Comparison of ENCODE assay signal across 28 mouse cellular contexts in genomic region chr6:21879496-21879895, GRCm38 (mm10). TPM values are rescaled to one million over a fixed set of nuclear protein-coding genes. Genes with fewer than 3 reads are reported as not detected.
DNase-seq lines count a peak whose midpoint lies in the region; ATAC-seq and TF ChIP-seq lines count a peak whose summit lies in the region.
"Had no signal": no experiment of that assay in that cellular context is flagged by ENCODE, and none has a peak within 500 bp of the region (broad histone marks: within the 10 kb centered on the region; RNA-seq: fewer than 3 reads in every experiment).

No protein-coding gene starts in this region.

- 23% methylated on average over 6 of the region's 6 CpGs for WGBS in liver, adult 2 months
- WGBS in intestine, postnatal 0 days = 36% methylated on average over 6 of the region's 6 CpGs
- WGBS in liver, embryonic 15.5 days (ENCODE audit: insufficient replicate concordance) = 63% methylated on average over 6 of the region's 6 CpGs

- ATAC-seq in intestine, postnatal 0 days = no peak
- ATAC-seq in liver, embryonic 15.5 days (ENCODE audit: insufficient read depth) = no peak
- ATAC-seq in megakaryocyte progenitor cell, adult 5-6 weeks (replicated peaks; ENCODE audit: poor library complexity) = no peak
- ATAC-seq: activated CD4-positive, CD25-positive, alpha-beta regulatory T cell, adult 4 months; forebrain, embryonic 15.5 days; inflammation-experienced regulatory T-cells, adult 6 months; lung, postnatal 0 days had no signal

- no peaks in the 10 kb centered on the region for H3K36me3 ChIP-seq in liver, adult 2 months (ENCODE audit: control insufficient read depth, insufficient read depth, low read length)
- no peaks in the 10 kb centered on the region for H3K36me3 ChIP-seq in intestine, postnatal 0 days (ENCODE audit: control insufficient read depth, insufficient read depth)
- H3K36me3 ChIP-seq in liver, embryonic 15.5 days (replicated peaks) = no peaks in the 10 kb centered on the region
- H3K36me3 ChIP-seq: embryonic facial prominence, embryonic 12.5 days; forebrain, embryonic 15.5 days; hindbrain, embryonic 10.5 days; hindbrain, embryonic 15.5 days had no signal

- no peaks in the 10 kb centered on the region for H3K79me2 ChIP-seq in liver, adult 2 months (ENCODE audit: control insufficient read depth, insufficient read depth, low read length)

- no peaks in the 10 kb centered on the region for H3K9me3 ChIP-seq in intestine, postnatal 0 days (ENCODE audit: control insufficient read depth)
- H3K9me3 ChIP-seq in liver, embryonic 15.5 days (replicated peaks) = no peaks in the 10 kb centered on the region
- H3K9me3 ChIP-seq: embryonic facial prominence, embryonic 12.5 days; forebrain, embryonic 15.5 days; hindbrain, embryonic 10.5 days; hindbrain, embryonic 15.5 days had no signal

- H3K9ac ChIP-seq in liver, adult 2 months (ENCODE audit: low read depth, low read length) = no peak overlapping the region
- no peak overlapping the region for H3K9ac ChIP-seq in intestine, postnatal 0 days (ENCODE audit: low read depth, low read length)
- no peak overlapping the region for H3K9ac ChIP-seq in liver, embryonic 15.5 days
- H3K9ac ChIP-seq: embryonic facial prominence, embryonic 12.5 days; forebrain, embryonic 15.5 days; hindbrain, embryonic 15.5 days had no signal

- no peak for TF ChIP-seq POLR2A in liver, adult 2 months (IDR thresholded peaks at IDR 0.05; ENCODE audit: extremely low read depth, insufficient read depth, low read length)

- 0 out of 2 replicates have a peak overlapping the region, but pooled peaks have one; percentile 9 for H3K4me2 ChIP-seq in intestine, postnatal 0 days (replicated peaks; ENCODE audit: low read depth)
- peak overlapping the region; percentile 7; the same call in 1 of the 2 replicates for H3K4me2 ChIP-seq in liver, embryonic 15.5 days
- H3K4me2 ChIP-seq: embryonic facial prominence, embryonic 12.5 days; forebrain, embryonic 15.5 days; hindbrain, embryonic 15.5 days had no signal

- H3K4me1 ChIP-seq in liver, adult 2 months (ENCODE audit: control insufficient read depth, insufficient read depth, low read length) = peaks cover 1% of the 10 kb centered on the region; the same call in 1 of the 2 replicates
- no peaks in the 10 kb centered on the region for H3K4me1 ChIP-seq in intestine, postnatal 0 days (replicated peaks; ENCODE audit: control insufficient read depth, insufficient read depth, low read length)
- no peaks in the 10 kb centered on the region for H3K4me1 ChIP-seq in liver, embryonic 15.5 days (replicated peaks)
- H3K4me1 ChIP-seq: embryonic facial prominence, embryonic 12.5 days; forebrain, embryonic 15.5 days; hindbrain, embryonic 10.5 days; hindbrain, embryonic 15.5 days had no signal

- H3K27ac ChIP-seq in liver, adult 2 months (replicated peaks; ENCODE audit: insufficient read depth, low read depth, low read length) = no peak overlapping the region
- no peak overlapping the region for H3K27ac ChIP-seq in intestine, postnatal 0 days (ENCODE audit: low read depth, low read length)
- no peak overlapping the region for H3K27ac ChIP-seq in liver, embryonic 15.5 days (replicated peaks)
- no peak overlapping the region for H3K27ac ChIP-seq in layer of hippocampus, adult 2 months
- H3K27ac ChIP-seq: embryonic facial prominence, embryonic 12.5 days; forebrain, embryonic 15.5 days; hindbrain, embryonic 10.5 days; hindbrain, embryonic 15.5 days had no signal

- no peak overlapping the region for H3K4me3 ChIP-seq in liver, adult 2 months (ENCODE audit: insufficient read depth, low read depth, low read length)
- H3K4me3 ChIP-seq in intestine, postnatal 0 days (ENCODE audit: low read depth, low read length) = no peak overlapping the region
- no peak overlapping the region for H3K4me3 ChIP-seq in liver, embryonic 15.5 days (replicated peaks)
- H3K4me3 ChIP-seq in layer of hippocampus, adult 2 months = no peak overlapping the region
- H3K4me3 ChIP-seq: embryonic facial prominence, embryonic 12.5 days; forebrain, embryonic 15.5 days; hindbrain, embryonic 10.5 days; hindbrain, embryonic 15.5 days had no signal

- TF ChIP-seq CTCF in liver, adult 2 months (IDR thresholded peaks at IDR 0.05; ENCODE audit: low read depth, low read length) = no peak
- no peak for TF ChIP-seq CTCF in intestine, postnatal 0 days (IDR thresholded peaks at IDR 0.05; ENCODE audit: low read depth)
- TF ChIP-seq CTCF in layer of hippocampus, adult 2 months (conservative IDR thresholded peaks at IDR 0.05) = no peak

- no peaks in the 10 kb centered on the region for H3K27me3 ChIP-seq in liver, adult 2 months (ENCODE audit: control insufficient read depth, insufficient read depth, low read length)
- no peaks in the 10 kb centered on the region for H3K27me3 ChIP-seq in intestine, postnatal 0 days (replicated peaks; ENCODE audit: control insufficient read depth, insufficient read depth, low read length)
- no peaks in the 10 kb centered on the region for H3K27me3 ChIP-seq in liver, embryonic 15.5 days
- H3K27me3 ChIP-seq: CH12.LX; embryonic facial prominence, embryonic 12.5 days; forebrain, embryonic 15.5 days; hindbrain, embryonic 15.5 days had no signal

- DNase-seq in adrenal gland, adult (ENCODE audit: inconsistent age in 2 of 2, low spot score in 1 of 2) = peak; percentile 20 to 62
- no peak for DNase-seq in adrenal gland, postnatal 10 days
- peak; percentile 50 for DNase-seq in liver, adult 2 months (ENCODE audit: extremely low read depth, low read depth, low spot score)
- no peak for DNase-seq in liver
- DNase-seq in layer of hippocampus, adult 2 months (ENCODE audit: low spot score in 2 of 2) = no peak
- DNase-seq: adrenal gland, adult 8-10 months; cerebellum, adult 11 months; cerebellum, adult 9-10 months; embryo, embryonic 11 days; gastrocnemius, postnatal 10 days; heart, postnatal 14 days; kidney, postnatal 36 days; lung, adult 18-20 months; lung, postnatal 4 days; thymus, postnatal 4 days had no signal

RNA-seq across cellular contexts. Expression of gene Tspan12, which starts 27.2 kb away (rescaled TPM):
- 100 to 1,000 TPM; 187 to 219 TPM for total RNA-seq in adrenal gland, postnatal 10 days (2021)
- 145 and 165 TPM in 2 replicates for total RNA-seq in liver, adult 2 months (2014; rRNA removed)
- 37.1 and 44.2 TPM in 2 replicates for polyA plus RNA-seq in liver, adult 2 months (2012; rRNA removed)
- polyA plus RNA-seq in intestine, postnatal 0 days (2015; fragmentation: Nextera tagmentation; extraction: Ambion mirVana) = 38.8 and 43.7 TPM in 2 replicates
- polyA plus RNA-seq in liver, embryonic 15.5 days (2015; fragmentation: Nextera tagmentation; extraction: Ambion mirVana) = 19.5 and 20.2 TPM in 2 replicates
- 10 to 100 TPM; 27.8 to 29.2 TPM for total RNA-seq in layer of hippocampus, adult 2 months (2021)
- total RNA-seq in megakaryocyte progenitor cell, adult 5-6 weeks (2015) = 0.12 TPM in 1 of 2 replicates, not detected in the other
- 0.07 TPM in 1 of 2 replicates, not detected in the other for total RNA-seq in megakaryocyte progenitor cell, adult 5-6 weeks (2017)
- total RNA-seq: CH12.LX; megakaryocyte-erythroid progenitor cell, adult 5-6 weeks; monocyte, adult 5-6 weeks had no signal
- polyA plus RNA-seq: activated CD4-positive, CD25-positive, alpha-beta regulatory T cell, adult 4 months; inflammation-experienced regulatory T-cells, adult 6 months had no signal

Comparison
In these comparisons a context has a peak if more than half of its experiments do, and no peak if none do; other contexts are left out.
1. DNase-seq: peak in adrenal gland, adult (2 of 2) and liver, adult 2 months (single experiment); none in adrenal gland, postnatal 10 days (single experiment), liver (single experiment) and layer of hippocampus, adult 2 months (0 of 2).
2. RNA of gene Tspan12, which starts 27.2 kb away (total RNA-seq): 187 to 219 TPM in adrenal gland, postnatal 10 days, 145 to 165 TPM in liver, adult 2 months and 27.8 to 29.2 TPM in layer of hippocampus, adult 2 months; 0.07 to 0.12 TPM in megakaryocyte progenitor cell, adult 5-6 weeks; every median in the first group is over 10 times any median in the second.